ENCODE assay signal across 15 mouse cellular contexts in the genomic region with DNA sequence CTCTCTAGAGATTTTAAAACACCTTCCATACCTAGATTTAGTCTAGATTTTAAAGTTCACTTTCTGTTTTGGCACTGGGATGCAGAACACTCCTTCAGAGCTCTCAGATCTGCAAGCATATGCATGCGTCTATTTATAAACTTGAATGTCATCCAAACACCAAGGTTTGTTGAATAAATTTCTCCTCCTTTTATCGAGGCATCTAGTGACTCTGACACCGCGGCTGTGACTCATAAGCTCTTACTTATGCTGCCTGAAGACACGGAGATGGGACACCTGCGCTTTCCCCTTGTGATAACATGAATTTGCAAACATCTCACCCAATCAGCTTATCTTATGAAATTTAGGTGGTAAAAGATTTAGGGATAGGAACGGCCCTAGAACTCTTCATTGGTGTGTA.
A peak's percentile ranks its signal among the peaks of the same experiment; 100 is the strongest.
DNase-seq lines count a peak whose midpoint lies in the region; ATAC-seq and TF ChIP-seq lines count a peak whose summit lies in the region.
"Had no signal": no experiment of that assay in that cellular context is flagged by ENCODE, and none has a peak within 500 bp of the region (broad histone marks: within the 10 kb centered on the region; RNA-seq: fewer than 3 reads in every experiment).

No protein-coding gene starts in this region.

- no peaks in the 10 kb centered on the region for H3K9me3 ChIP-seq in forebrain, embryonic 14.5 days (replicated peaks; ENCODE audit: control insufficient read depth, low read length)
- no peaks in the 10 kb centered on the region for H3K9me3 ChIP-seq in forebrain, embryonic 13.5 days (replicated peaks)
- no peaks in the 10 kb centered on the region for H3K9me3 ChIP-seq in kidney, postnatal 0 days (replicated peaks; ENCODE audit: low read length)
- no peaks in the 10 kb centered on the region for H3K9me3 ChIP-seq in hindbrain, embryonic 14.5 days (ENCODE audit: control insufficient read depth, low read length)
- H3K9me3 ChIP-seq: embryonic facial prominence, embryonic 15.5 days; heart, embryonic 13.5 days; liver, embryonic 12.5 days; midbrain, embryonic 12.5 days had no signal

- WGBS in forebrain, embryonic 14.5 days, result 76% methylated on average over 7 of the region's 7 CpGs
- 80% methylated on average over 7 of the region's 7 CpGs for WGBS in forebrain, embryonic 13.5 days
- 69% methylated on average over 7 of the region's 7 CpGs for WGBS in kidney, postnatal 0 days
- WGBS in hindbrain, embryonic 14.5 days, result 87% methylated on average over 7 of the region's 7 CpGs

- TF ChIP-seq CTCF in kidney, postnatal 0 days (IDR thresholded peaks at IDR 0.05; ENCODE audit: low read depth), result no peak

- peak; percentile 61 for DNase-seq in forebrain, embryonic 14.5 days (ENCODE audit: low spot score)
- DNase-seq in kidney, postnatal 0 days (ENCODE audit: low spot score), result peak; percentile 12
- no peak for DNase-seq in kidney, adult 18-20 months
- DNase-seq in 416B (ENCODE audit: low read depth), result peak; percentile 78
- DNase-seq in left cerebral cortex, adult 9 months (ENCODE audit: low spot score in 2 of 2), result peak; percentile 47 to 57
- DNase-seq in hindbrain, embryonic 14.5 days (ENCODE audit: low spot score), result no peak
- DNase-seq in urinary bladder, postnatal 14 days (ENCODE audit: low spot score), result no peak
- DNase-seq: cerebellum, postnatal 10 days; lung, postnatal 14 days had no signal

- H3K27me3 ChIP-seq in forebrain, embryonic 14.5 days (replicated peaks; ENCODE audit: control insufficient read depth, insufficient read depth, low read length), result no peaks in the 10 kb centered on the region
- no peaks in the 10 kb centered on the region for H3K27me3 ChIP-seq in forebrain, embryonic 13.5 days
- H3K27me3 ChIP-seq in kidney, postnatal 0 days (ENCODE audit: insufficient read depth, low read length), result no peaks in the 10 kb centered on the region
- H3K27me3 ChIP-seq in hindbrain, embryonic 14.5 days (ENCODE audit: control insufficient read depth, insufficient read depth, low read length), result no peaks in the 10 kb centered on the region
- H3K27me3 ChIP-seq: embryonic facial prominence, embryonic 15.5 days; heart, embryonic 13.5 days; liver, embryonic 12.5 days; midbrain, embryonic 12.5 days had no signal

- no peak overlapping the region for H3K9ac ChIP-seq in forebrain, embryonic 14.5 days (ENCODE audit: low read length)
- H3K9ac ChIP-seq in forebrain, embryonic 13.5 days, result no peak overlapping the region
- no peak overlapping the region for H3K9ac ChIP-seq in kidney, postnatal 0 days (ENCODE audit: low read depth, low read length)
- no peak overlapping the region for H3K9ac ChIP-seq in hindbrain, embryonic 14.5 days
- H3K9ac ChIP-seq: embryonic facial prominence, embryonic 15.5 days; heart, embryonic 13.5 days; liver, embryonic 12.5 days; midbrain, embryonic 12.5 days had no signal

- no peak overlapping the region for H3K4me3 ChIP-seq in forebrain, embryonic 14.5 days (ENCODE audit: low read depth, low read length)
- no peak overlapping the region for H3K4me3 ChIP-seq in forebrain, embryonic 13.5 days
- no peak overlapping the region for H3K4me3 ChIP-seq in kidney, postnatal 0 days (replicated peaks; ENCODE audit: low read depth, low read length)
- H3K4me3 ChIP-seq in hindbrain, embryonic 14.5 days (replicated peaks; ENCODE audit: low read length), result no peak overlapping the region
- H3K4me3 ChIP-seq: embryonic facial prominence, embryonic 15.5 days; heart, embryonic 13.5 days; liver, embryonic 12.5 days; midbrain, embryonic 12.5 days had no signal

- no peaks in the 10 kb centered on the region for H3K36me3 ChIP-seq in forebrain, embryonic 14.5 days (ENCODE audit: control insufficient read depth, insufficient read depth, low read length)
- H3K36me3 ChIP-seq in forebrain, embryonic 13.5 days (ENCODE audit: poor library complexity, severe bottlenecking), result no peaks in the 10 kb centered on the region
- H3K36me3 ChIP-seq in kidney, postnatal 0 days (ENCODE audit: insufficient read depth, low read length), result no peaks in the 10 kb centered on the region
- no peaks in the 10 kb centered on the region for H3K36me3 ChIP-seq in hindbrain, embryonic 14.5 days (replicated peaks; ENCODE audit: control insufficient read depth, insufficient read depth)
- H3K36me3 ChIP-seq: embryonic facial prominence, embryonic 15.5 days; heart, embryonic 13.5 days; liver, embryonic 12.5 days; midbrain, embryonic 12.5 days had no signal

- no peak overlapping the region for H3K4me2 ChIP-seq in forebrain, embryonic 14.5 days (ENCODE audit: low read length)
- no peak overlapping the region for H3K4me2 ChIP-seq in forebrain, embryonic 13.5 days
- no peak overlapping the region for H3K4me2 ChIP-seq in kidney, postnatal 0 days (ENCODE audit: low read length)
- H3K4me2 ChIP-seq in hindbrain, embryonic 14.5 days (replicated peaks), result no peak overlapping the region
- H3K4me2 ChIP-seq: embryonic facial prominence, embryonic 15.5 days; heart, embryonic 13.5 days; liver, embryonic 12.5 days; midbrain, embryonic 12.5 days had no signal

- H3K27ac ChIP-seq in forebrain, embryonic 14.5 days (ENCODE audit: low read depth, low read length), result no peak overlapping the region
- H3K27ac ChIP-seq in forebrain, embryonic 13.5 days, result no peak overlapping the region
- no peak overlapping the region for H3K27ac ChIP-seq in kidney, postnatal 0 days
- H3K27ac ChIP-seq in hindbrain, embryonic 14.5 days, result no peak overlapping the region
- H3K27ac ChIP-seq: embryonic facial prominence, embryonic 15.5 days; heart, embryonic 13.5 days; hindbrain, postnatal 0 days; liver, embryonic 12.5 days; midbrain, embryonic 12.5 days had no signal

- no peak; the same call in 1 of the 2 replicates for ATAC-seq in forebrain, embryonic 14.5 days
- ATAC-seq in forebrain, embryonic 13.5 days, result no peak
- ATAC-seq in kidney, postnatal 0 days (replicated peaks; ENCODE audit: low FRiP score, low read depth), result no peak
- ATAC-seq in hindbrain, embryonic 14.5 days (ENCODE audit: low FRiP score), result no peak
- ATAC-seq: hindbrain, postnatal 0 days; liver, embryonic 12.5 days had no signal

- H3K4me1 ChIP-seq in forebrain, embryonic 14.5 days (ENCODE audit: control insufficient read depth, insufficient read depth, low read length), result no peaks in the 10 kb centered on the region
- H3K4me1 ChIP-seq in forebrain, embryonic 13.5 days, result no peaks in the 10 kb centered on the region
- no peaks in the 10 kb centered on the region for H3K4me1 ChIP-seq in kidney, postnatal 0 days (replicated peaks; ENCODE audit: insufficient read depth, low read length)
- H3K4me1 ChIP-seq in hindbrain, embryonic 14.5 days (replicated peaks; ENCODE audit: control insufficient read depth, insufficient read depth, low read length), result no peaks in the 10 kb centered on the region
- H3K4me1 ChIP-seq: embryonic facial prominence, embryonic 15.5 days; heart, embryonic 13.5 days; liver, embryonic 12.5 days; midbrain, embryonic 12.5 days had no signal

Comparison
In these comparisons a context has a peak if more than half of its experiments do, and no peak if none do; other contexts are left out.
1. DNase-seq: peak in forebrain, embryonic 14.5 days (single experiment), kidney, postnatal 0 days (single experiment), 416B (single experiment) and left cerebral cortex, adult 9 months (2 of 2); none in kidney, adult 18-20 months (single experiment), hindbrain, embryonic 14.5 days (single experiment) and urinary bladder, postnatal 14 days (single experiment).